In genomic region chr15:78744206-78744605, GRCm38 (mm10) we compare ENCODE assay signal across 9 mouse cellular contexts. TPM values are rescaled to one million over a fixed set of nuclear protein-coding genes. Genes with fewer than 3 reads are reported as not detected.
DNase-seq lines count a peak whose midpoint lies in the region; ATAC-seq lines count a peak whose summit lies in the region.
"Had no signal": no experiment of that assay in that cellular context is flagged by ENCODE, and none has a peak within 500 bp of the region (broad histone marks: within the 10 kb centered on the region; RNA-seq: fewer than 3 reads in every experiment).

No protein-coding gene starts in this region.

- H3K27ac ChIP-seq in forebrain, embryonic 16.5 days (ENCODE audit: low read length), result no peak overlapping the region; the same call in 1 of the 2 replicates
- H3K27ac ChIP-seq in hindbrain, embryonic 13.5 days, result no peak overlapping the region
- no peak overlapping the region for H3K27ac ChIP-seq in midbrain, embryonic 12.5 days (replicated peaks)
- H3K27ac ChIP-seq: macrophage had no signal

- no peaks in the 10 kb centered on the region for H3K27me3 ChIP-seq in forebrain, embryonic 16.5 days (replicated peaks; ENCODE audit: control insufficient read depth, insufficient read depth, low read length)
- no peaks in the 10 kb centered on the region for H3K27me3 ChIP-seq in hindbrain, embryonic 13.5 days
- H3K27me3 ChIP-seq in midbrain, embryonic 12.5 days, result no peaks in the 10 kb centered on the region

- no peak overlapping the region for H3K4me3 ChIP-seq in forebrain, embryonic 16.5 days (replicated peaks; ENCODE audit: low read length)
- H3K4me3 ChIP-seq in hindbrain, embryonic 13.5 days, result no peak overlapping the region
- H3K4me3 ChIP-seq in midbrain, embryonic 12.5 days, result no peak overlapping the region

- H3K9me3 ChIP-seq in forebrain, embryonic 16.5 days (ENCODE audit: control insufficient read depth, low read length), result no peaks in the 10 kb centered on the region
- H3K9me3 ChIP-seq in hindbrain, embryonic 13.5 days, result no peaks in the 10 kb centered on the region
- H3K9me3 ChIP-seq in midbrain, embryonic 12.5 days, result no peaks in the 10 kb centered on the region

- H3K36me3 ChIP-seq in forebrain, embryonic 16.5 days (ENCODE audit: control insufficient read depth, insufficient read depth), result no peaks in the 10 kb centered on the region
- no peaks in the 10 kb centered on the region for H3K36me3 ChIP-seq in hindbrain, embryonic 13.5 days
- H3K36me3 ChIP-seq in midbrain, embryonic 12.5 days, result 0 out of 2 replicates have a peak, but pooled peaks cover 8% of the 10 kb centered on the region

- H3K9ac ChIP-seq in forebrain, embryonic 16.5 days (replicated peaks; ENCODE audit: low read depth, low read length), result no peak overlapping the region
- no peak overlapping the region for H3K9ac ChIP-seq in hindbrain, embryonic 13.5 days
- H3K9ac ChIP-seq in midbrain, embryonic 12.5 days (replicated peaks), result no peak overlapping the region

- 4% methylated on average over 5 of the region's 5 CpGs for WGBS in forebrain, embryonic 16.5 days
- WGBS in hindbrain, embryonic 13.5 days, result 1% methylated on average over 5 of the region's 5 CpGs
- 4% methylated on average over 5 of the region's 5 CpGs for WGBS in midbrain, embryonic 12.5 days

- H3K4me1 ChIP-seq in forebrain, embryonic 16.5 days (replicated peaks; ENCODE audit: control insufficient read depth, insufficient read depth, low read length), result peaks cover 7% of the 10 kb centered on the region; the same call in 1 of the 2 replicates
- H3K4me1 ChIP-seq in hindbrain, embryonic 13.5 days (replicated peaks), result peaks cover 10% of the 10 kb centered on the region
- H3K4me1 ChIP-seq in midbrain, embryonic 12.5 days, result peaks cover 8% of the 10 kb centered on the region; the same call in 1 of the 2 replicates

- peak; percentile 81 for ATAC-seq in forebrain, embryonic 16.5 days
- ATAC-seq in hindbrain, embryonic 13.5 days (ENCODE audit: low FRiP score), result 0 out of 2 replicates have a peak, but pooled peaks have one; percentile 21
- ATAC-seq in midbrain, embryonic 12.5 days (ENCODE audit: low FRiP score, low read depth), result 0 out of 2 replicates have a peak, but pooled peaks have one; percentile 41

- H3K4me2 ChIP-seq in forebrain, embryonic 16.5 days (ENCODE audit: low read length), result no peak overlapping the region
- H3K4me2 ChIP-seq in hindbrain, embryonic 13.5 days, result no peak overlapping the region
- no peak overlapping the region for H3K4me2 ChIP-seq in midbrain, embryonic 12.5 days (replicated peaks)

- DNase-seq in gastrocnemius, adult 18-20 months (ENCODE audit: low spot score), result peak; percentile 62
- no peak for DNase-seq in gastrocnemius, postnatal 25 days
- peak; percentile 15 for DNase-seq in cerebellum, adult 11-12 months
- peak; percentile 36 to 88 for DNase-seq in left cerebral cortex, adult 8-10 months (ENCODE audit: low spot score in 2 of 2)
- DNase-seq in skeletal muscle tissue, adult 2 months (ENCODE audit: low read depth, low spot score), result peak; percentile 30

RNA-seq across cellular contexts. Expression of gene Elfn2, which starts 25.6 kb away (rescaled TPM):
- total RNA-seq in gastrocnemius, adult 18-20 months (2021), result under 1 TPM; 0.02 to 0.05 TPM
- under 1 TPM; 0.05 to 0.31 TPM for total RNA-seq in gastrocnemius, postnatal 25 days (2021)
- 6.4 and 8.2 TPM in 2 replicates for polyA plus RNA-seq in forebrain, embryonic 16.5 days (2015; fragmentation: Nextera tagmentation; extraction: Ambion mirVana)
- 4.6 and 5.0 TPM in 2 replicates for polyA plus RNA-seq in hindbrain, embryonic 13.5 days (2015; fragmentation: Nextera tagmentation; extraction: Ambion mirVana)
- total RNA-seq in left cerebral cortex, adult 8-10 months (2022), result 100 to 1,000 TPM; 136 to 151 (median 145) TPM
- 0.88 and 2.2 TPM in 2 replicates for polyA plus RNA-seq in midbrain, embryonic 12.5 days (2016; fragmentation: Nextera tagmentation; extraction: Ambion mirVana)
- polyA plus RNA-seq: macrophage had no signal

RNA-seq across cellular contexts. Expression of gene Mfng, which starts 29.1 kb away (rescaled TPM):
- total RNA-seq in gastrocnemius, adult 18-20 months (2021), result 1 to 10 TPM; 1.8 to 3.6 TPM
- 1 to 10 TPM; 2.4 to 6.4 TPM for total RNA-seq in gastrocnemius, postnatal 25 days (2021)
- polyA plus RNA-seq in forebrain, embryonic 16.5 days (2015; fragmentation: Nextera tagmentation; extraction: Ambion mirVana), result 58.1 and 67.0 TPM in 2 replicates
- 36.7 and 40.1 TPM in 2 replicates for polyA plus RNA-seq in hindbrain, embryonic 13.5 days (2015; fragmentation: Nextera tagmentation; extraction: Ambion mirVana)
- total RNA-seq in left cerebral cortex, adult 8-10 months (2022), result 1 to 10 TPM; 4.2 to 8.9 (median 6.4) TPM
- 119 and 137 TPM in 2 replicates for polyA plus RNA-seq in midbrain, embryonic 12.5 days (2016; fragmentation: Nextera tagmentation; extraction: Ambion mirVana)

RNA-seq across cellular contexts. Expression of gene Card10, which starts 58.6 kb away (rescaled TPM):
- 1 to 10 TPM; 4.1 to 6.5 TPM for total RNA-seq in gastrocnemius, adult 18-20 months (2021)
- 1 to 10 TPM; 6.4 to 7.8 TPM for total RNA-seq in gastrocnemius, postnatal 25 days (2021)
- polyA plus RNA-seq in forebrain, embryonic 16.5 days (2015; fragmentation: Nextera tagmentation; extraction: Ambion mirVana), result 1.3 and 1.4 TPM in 2 replicates
- polyA plus RNA-seq in hindbrain, embryonic 13.5 days (2015; fragmentation: Nextera tagmentation; extraction: Ambion mirVana), result 1.6 TPM in 2 replicates
- total RNA-seq in left cerebral cortex, adult 8-10 months (2022), result 1 to 10 TPM; 4.9 to 5.4 (median 5.0) TPM
- 2.3 and 2.6 TPM in 2 replicates for polyA plus RNA-seq in midbrain, embryonic 12.5 days (2016; fragmentation: Nextera tagmentation; extraction: Ambion mirVana)
- polyA plus RNA-seq: macrophage had no signal

Comparison
In these comparisons a context has a peak if more than half of its experiments do, and no peak if none do; other contexts are left out.
1. ATAC-seq: peak in every context shown above with its lines; median percentile 81 in forebrain, embryonic 16.5 days; 41 in midbrain, embryonic 12.5 days; 21 in hindbrain, embryonic 13.5 days.
2. RNA of gene Elfn2, which starts 25.6 kb away (total RNA-seq): 136 to 151 TPM in left cerebral cortex, adult 8-10 months; 0.05 to 0.31 TPM in gastrocnemius, postnatal 25 days and 0.02 to 0.05 TPM in gastrocnemius, adult 18-20 months; every median in the first group is over 100 times any median in the second.